Mouse (Mus musculus) neural tube, embryonic 10.5 days (tissue): ENCODE data around the gene Rab3b.

Source experiments
- DNase-seq: peaks from one replicate; pipeline ENCODE4 v3.0.0-alpha.2; 2017; ENCODE audit warnings: low spot score; ENCODE audit errors: extremely low spot score

Rab3b gene

GRCm38 (mm10) chr4:108949168-108949567 lies 70.3 kb downstream of the Rab3b start:
- DNase-seq: no peak

- no peak for DNase-seq
Observed at GRCm38 (mm10) chr4:108950201-108950600, 71.3 kb downstream of the Rab3b start.

GRCm38 (mm10) chr4:108951663-108952062 lies 72.8 kb downstream of the Rab3b start:
- DNase-seq: no peak

GRCm38 (mm10) chr4:108959696-108960095 lies 80.8 kb downstream of the Rab3b start:
- DNase-seq: no peak

- DNase-seq: no peak
Observed at GRCm38 (mm10) chr4:108960619-108961460, 82.0 kb downstream of the Rab3b start.

- DNase-seq: no peak
Observed at GRCm38 (mm10) chr4:108963017-108963416, 84.2 kb downstream of the Rab3b start.

- no peak for DNase-seq
Observed at GRCm38 (mm10) chr4:108969517-108969916, 90.7 kb downstream of the Rab3b start.

GRCm38 (mm10) chr4:108971054-108971453 lies 92.2 kb downstream of the Rab3b start:
- no peak for DNase-seq

GRCm38 (mm10) chr4:108976458-108977071 lies 97.7 kb downstream of the Rab3b start:
- DNase-seq: no peak

- DNase-seq: no peak
Observed at GRCm38 (mm10) chr4:108986833-108987472, 108.1 kb downstream of the Rab3b start.

- no peak for DNase-seq
Observed at GRCm38 (mm10) chr4:108987473-108987842, 108.6 kb downstream of the Rab3b start.

GRCm38 (mm10) chr4:108989430-108989829 lies 110.6 kb downstream of the Rab3b start:
- DNase-seq: no peak

GRCm38 (mm10) chr4:108990032-108990431 lies 111.2 kb downstream of the Rab3b start:
- DNase-seq: no peak

- no peak for DNase-seq
Observed at GRCm38 (mm10) chr4:108990571-108990970, 111.7 kb downstream of the Rab3b start.

- no peak for DNase-seq
Observed at GRCm38 (mm10) chr4:108991811-108992210, 112.9 kb downstream of the Rab3b start.
